Mouse (Mus musculus) right cerebral cortex, postnatal 10 days (tissue): ENCODE data around the gene Olfr643.

Source experiments
- DNase-seq, 2 experiments: peaks; one replicate each; pipeline ENCODE4 v3.0.0; 2021; ENCODE audit warnings: low spot score in 2 of 2

The Olfr643 gene

DNA sequence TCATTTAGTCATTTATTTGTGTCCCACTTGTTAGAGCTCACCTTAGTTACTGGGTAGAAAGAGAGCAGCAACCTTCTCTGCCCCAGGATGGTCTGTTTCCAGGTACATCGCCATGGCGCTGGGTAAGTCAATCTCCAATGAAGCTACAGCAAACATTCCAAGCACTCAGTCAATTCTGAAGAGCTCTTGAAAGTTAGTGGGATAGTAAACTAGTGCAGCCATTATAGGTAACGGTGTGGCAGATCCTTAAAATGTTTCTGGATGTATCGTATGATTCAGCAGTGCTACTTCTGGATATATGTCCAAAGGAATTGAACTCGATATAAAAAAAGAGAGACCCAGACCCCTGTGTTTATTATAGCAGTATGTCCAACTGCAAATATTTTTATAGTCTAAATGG, at the start of gene Olfr643:
TSS of gene Olfr643 (minus strand) at position 101 of the 400 bp plus-strand sequence.
- DNase-seq = no peak

- no peak for DNase-seq
These were observed 46.1 kb upstream of the Olfr643 start, which contains the start of gene Olfr648 for GRCm38 (mm10) chr7:104183292-104183691. Olfr648 (minus strand) TSS chr7:104183392.

DNA sequence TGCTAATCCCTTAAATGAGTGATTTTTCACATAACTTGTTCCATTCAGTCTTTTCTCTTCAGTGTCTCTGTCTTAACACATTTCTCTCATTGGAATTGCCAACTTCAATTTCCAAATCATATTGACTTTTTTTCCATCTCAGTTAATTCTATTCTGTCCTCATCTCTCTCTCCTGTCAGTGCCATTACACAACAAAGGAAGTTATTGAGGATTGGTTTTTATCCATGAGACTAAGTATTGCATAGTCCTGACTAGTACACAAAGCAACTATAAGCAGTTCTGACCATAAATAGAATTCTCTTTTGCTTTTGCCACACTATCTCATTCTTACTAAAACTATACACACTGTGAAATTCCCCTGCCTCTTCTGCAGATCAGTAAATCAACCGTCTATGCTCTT, 41.9 kb upstream of the Olfr643 start:
- no peak for DNase-seq

DNA sequence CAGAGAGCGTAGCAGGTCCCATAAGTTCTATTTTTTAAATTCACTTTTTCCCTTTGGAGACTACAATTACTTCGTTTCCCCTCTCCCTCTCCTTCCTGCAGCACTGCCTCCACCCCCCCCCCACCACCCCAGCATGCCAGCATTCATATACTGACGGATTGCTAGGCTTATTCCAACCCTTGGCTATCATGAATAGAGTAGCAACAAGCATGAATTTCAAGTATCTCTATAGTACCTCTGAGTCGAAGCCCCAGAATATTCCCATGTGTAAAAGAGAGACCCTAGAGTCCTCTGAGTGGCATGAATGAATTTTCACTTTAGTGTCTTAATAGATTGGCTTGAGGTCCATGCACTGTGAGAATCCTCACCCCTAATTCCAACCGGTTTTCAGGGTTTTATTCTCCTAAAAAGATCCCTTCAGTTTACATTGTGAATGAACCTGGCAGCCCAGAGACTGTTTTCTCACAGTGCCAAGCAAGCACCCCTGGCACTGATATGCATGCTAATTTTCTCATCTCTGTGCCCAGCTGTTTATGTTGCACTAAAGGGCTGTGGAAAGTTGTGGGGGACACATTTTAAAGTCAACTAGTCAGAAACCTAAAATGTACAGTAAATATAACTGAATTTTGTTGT, 41.3 kb upstream of the Olfr643 start:
- no peak for DNase-seq

GRCm38 (mm10) chr7:104175085-104175484, 37.9 kb upstream of the Olfr643 start:
- no peak for DNase-seq

DNA sequence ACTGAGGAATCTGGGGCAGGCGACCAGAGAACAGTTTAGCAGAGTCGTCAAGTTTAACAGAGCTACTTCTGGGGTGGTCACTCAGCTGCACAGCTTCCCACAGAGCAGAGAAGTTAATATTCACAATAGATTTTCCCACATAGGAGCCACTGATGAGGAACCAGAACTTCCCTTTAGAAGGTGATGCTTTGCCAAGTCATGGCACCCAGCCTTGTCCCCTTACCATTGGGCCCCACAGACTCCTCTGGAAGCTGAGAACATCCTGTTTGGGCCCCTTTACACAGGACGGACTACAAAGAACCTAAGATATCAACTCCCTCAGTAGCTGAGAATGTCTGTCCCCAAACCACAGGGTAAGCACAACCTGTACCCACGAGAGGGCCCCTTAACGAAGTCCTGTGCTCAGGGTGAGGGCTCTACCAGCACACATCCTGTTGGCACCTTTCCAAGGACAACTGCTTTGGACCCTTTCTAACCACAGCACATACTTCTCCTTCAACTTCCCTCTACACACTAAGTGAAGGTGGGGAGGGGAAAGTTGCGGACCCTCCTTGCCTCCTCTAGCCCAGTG, 32.5 kb upstream of the Olfr643 start:
- DNase-seq = peak in 1 of 2 experiments; percentile 22

GRCm38 (mm10) chr7:104167105-104167504, 29.9 kb upstream of the Olfr643 start:
- no peak for DNase-seq

DNA sequence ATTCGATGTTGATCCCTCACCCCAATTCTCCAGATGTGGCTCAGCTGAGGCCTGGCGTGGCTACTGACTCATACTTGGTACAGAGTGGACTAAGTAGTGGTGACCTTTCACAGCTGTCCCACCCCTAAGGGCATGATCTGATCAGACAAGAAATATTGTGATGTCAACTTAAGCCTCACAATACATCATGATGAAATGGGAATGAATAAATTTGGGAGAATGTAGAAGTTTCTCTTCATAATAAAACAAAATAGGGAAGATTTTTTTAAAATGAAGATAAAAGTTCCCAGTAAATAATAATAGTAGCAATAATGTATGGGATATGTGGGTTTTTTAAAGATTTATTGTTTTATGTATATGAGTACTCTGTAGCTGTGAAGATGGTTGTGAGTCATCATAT, 13.3 kb upstream of the Olfr643 start, which contains the start of gene Ubqlnl:
TSS of gene Ubqlnl (minus strand) at position 101 of the 400 bp plus-strand sequence.
- DNase-seq = no peak

- no peak for DNase-seq
These were observed 6.0 kb upstream of the Olfr643 start, which contains the start of gene Ubqln3 for GRCm38 (mm10) chr7:104143179-104143578. Ubqln3 (minus strand) TSS chr7:104143279.

DNA sequence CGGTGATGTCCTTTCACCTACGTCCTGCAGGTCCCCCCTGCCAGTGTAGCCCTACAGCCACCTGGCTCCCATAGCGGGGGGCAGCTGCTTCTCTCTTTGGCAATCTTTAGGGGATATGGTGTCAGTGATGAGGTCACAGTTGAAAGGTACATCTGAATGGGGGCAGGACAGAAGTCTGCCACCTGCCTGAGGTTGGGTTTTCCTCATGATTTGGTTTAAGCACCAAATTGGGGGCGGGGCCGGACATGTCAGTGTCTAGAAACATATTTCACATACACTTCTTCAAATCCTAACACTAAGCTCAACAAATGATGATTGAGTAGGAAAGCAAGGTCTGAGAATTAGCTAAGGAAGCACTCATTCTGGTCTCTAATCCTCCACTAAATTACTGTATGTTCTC, 7.5 kb downstream of the Olfr643 start, which contains the start of gene Ubqln5:
TSS of gene Ubqln5 (minus strand) at position 101 of the 400 bp plus-strand sequence.
- DNase-seq = no peak

DNA sequence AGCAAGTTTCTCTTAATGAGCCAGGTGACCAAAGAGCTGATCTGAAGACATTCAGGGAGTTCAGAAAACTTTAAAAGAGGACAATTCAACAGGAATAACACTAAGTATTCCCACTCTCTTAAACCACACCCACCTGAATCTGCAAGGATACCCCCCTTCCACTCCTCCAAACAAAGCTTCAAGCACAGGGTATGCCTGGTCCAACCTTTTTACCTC, 32.5 kb downstream of the Olfr643 start, which contains the start of gene Olfr646:
TSS of gene Olfr646 (plus strand) at position 117 of the 216 bp plus-strand sequence.
- no peak for DNase-seq

- DNase-seq = no peak
These were observed 33.1 kb downstream of the Olfr643 start for GRCm38 (mm10) chr7:104103913-104104756.

DNA sequence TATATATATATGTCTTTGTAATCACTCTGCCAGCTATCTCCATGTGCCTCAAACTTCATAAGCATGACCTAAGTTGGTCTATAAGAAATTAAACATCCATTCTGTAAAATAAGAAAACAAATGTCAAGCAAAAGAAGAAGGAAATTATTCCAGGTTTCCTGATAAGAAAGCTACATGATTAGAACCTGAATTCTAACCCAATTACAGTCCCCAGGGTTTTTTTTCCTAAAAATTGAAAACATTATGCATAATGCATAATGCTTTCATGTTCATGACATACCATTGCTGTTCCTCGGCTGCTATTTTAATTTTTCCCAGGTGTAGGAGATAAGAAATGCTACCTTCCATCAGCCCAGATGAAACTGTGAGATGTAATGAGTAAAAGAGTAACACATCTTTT, 51.8 kb downstream of the Olfr643 start, which contains the start of gene Olfr645:
TSS of gene Olfr645 (minus strand) at position 101 of the 400 bp plus-strand sequence.
- no peak for DNase-seq

DNA sequence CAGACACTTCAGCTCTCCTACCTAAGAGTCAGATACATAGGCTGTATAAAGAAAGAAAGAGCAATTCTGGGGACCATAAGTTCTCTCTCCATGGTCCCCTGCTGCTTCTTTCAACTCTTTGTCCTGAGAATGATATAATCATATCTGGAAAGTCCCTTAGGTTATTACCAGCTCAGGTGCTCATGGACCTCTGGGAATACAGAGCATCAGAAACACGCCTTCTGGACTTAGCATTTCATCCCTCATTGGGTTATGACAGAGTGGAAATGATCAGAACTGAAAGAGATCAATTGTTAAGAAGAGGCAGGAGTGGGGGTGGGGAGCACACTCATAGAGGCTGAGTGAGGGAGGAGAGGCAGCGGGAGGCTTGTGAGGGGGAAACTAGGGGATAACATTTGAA, 65.4 kb downstream of the Olfr643 start, which contains the start of gene Olfr644:
TSS of gene Olfr644 (minus strand) at position 101 of the 400 bp plus-strand sequence.
- DNase-seq = no peak

GRCm38 (mm10) chr7:104061345-104061744, 75.9 kb downstream of the Olfr643 start, which contains the start of gene 4930516K23Rik:
4930516K23Rik (minus strand) TSS chr7:104061445.
- DNase-seq = no peak

- DNase-seq = no peak
These were observed 78.0 kb downstream of the Olfr643 start for GRCm38 (mm10) chr7:104059215-104059614.

- DNase-seq = no peak
These were observed 84.6 kb downstream of the Olfr643 start, which contains the start of gene Olfr642 for GRCm38 (mm10) chr7:104052566-104052965. Olfr642 (minus strand) TSS chr7:104052666.

GRCm38 (mm10) chr7:104050745-104051144, 86.5 kb downstream of the Olfr643 start:
- no peak for DNase-seq

DNA sequence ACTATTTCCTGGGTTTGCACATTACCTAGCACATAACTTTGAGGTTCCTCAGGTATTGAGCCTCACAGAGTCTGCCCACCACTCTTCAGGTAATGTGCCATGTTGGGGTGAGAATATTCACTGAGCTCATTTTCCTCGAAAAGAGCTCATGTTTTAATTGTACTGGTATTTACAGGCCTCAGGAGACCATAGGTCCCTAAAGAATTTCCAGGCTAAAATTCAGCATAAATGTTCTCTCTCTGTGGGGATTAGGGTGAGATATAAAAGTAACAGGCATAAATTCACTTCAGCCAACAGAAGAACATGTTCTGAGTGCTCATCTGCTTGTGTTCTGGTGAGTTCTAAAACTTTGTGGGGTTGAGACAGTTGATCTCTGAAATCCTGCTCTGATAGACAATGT, 102.1 kb downstream of the Olfr643 start, which contains the start of gene Olfr641:
TSS of gene Olfr641 (plus strand) at position 301 of the 400 bp plus-strand sequence.
- DNase-seq = no peak

GRCm38 (mm10) chr7:104026978-104027377, 110.2 kb downstream of the Olfr643 start:
- no peak for DNase-seq

DNA sequence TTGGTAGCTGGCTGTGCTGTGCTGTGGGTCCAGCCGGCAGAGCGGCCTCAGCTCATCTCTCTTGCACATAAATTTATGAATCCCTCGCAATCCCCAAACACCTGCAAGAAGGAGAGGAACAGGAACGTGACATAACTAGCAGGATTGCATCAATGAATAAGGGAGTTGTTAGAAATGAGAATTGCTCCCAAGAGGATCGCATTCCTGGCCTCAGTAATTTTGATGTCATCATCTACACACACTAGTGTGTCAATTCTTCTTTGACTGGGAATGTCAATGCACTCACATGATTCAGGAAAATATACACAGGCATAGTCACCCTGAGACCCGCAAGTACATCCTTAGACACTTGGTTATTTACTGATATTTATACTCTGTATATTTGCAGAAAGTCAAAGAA, 111.7 kb downstream of the Olfr643 start, which contains the start of gene Olfr640:
TSS of gene Olfr640 (minus strand) at position 101 of the 400 bp plus-strand sequence.
- no peak for DNase-seq

GRCm38 (mm10) chr7:104021651-104022050, 115.6 kb downstream of the Olfr643 start:
- DNase-seq = no peak
